Mouse (Mus musculus): Measurements from ENCODE around the gene C5ar2. TPM values are rescaled to one million over a fixed set of nuclear protein-coding genes. Genes with fewer than 3 reads are reported as not detected.

Gene C5ar2
- polyA plus RNA-seq, 1 experiment from 2014 or later, result 1.2 TPM

- no peak overlapping the region for H3K4me3 ChIP-seq (ENCODE audit: low read depth, low read length)
- no peak overlapping the region for H3K4me2 ChIP-seq (ENCODE audit: low read depth, low read length)
- TF ChIP-seq EP300 (IDR thresholded peaks at IDR 0.05; ENCODE audit: low read depth), result no peak
- TF ChIP-seq CTCF (IDR thresholded peaks at IDR 0.05; ENCODE audit: low read depth), result no peak
- WGBS (ENCODE audit: insufficient replicate concordance), result 79% methylated on average over 11 of the region's 11 CpGs
- ATAC-seq (no peak), DNase-seq (no peak)
- no peak overlapping the region for H3K9ac ChIP-seq (replicated peaks)
- no peaks in the 10 kb centered on the region for H3K9me3 ChIP-seq (ENCODE audit: low read length)
- no peaks in the 10 kb centered on the region for H3K4me1 ChIP-seq (ENCODE audit: insufficient read depth)
- no peaks in the 10 kb centered on the region for H3K27me3 ChIP-seq (ENCODE audit: insufficient read depth, low read length)
- no peak overlapping the region for H3K27ac ChIP-seq (ENCODE audit: low read depth)
- H3K36me3 ChIP-seq (replicated peaks; ENCODE audit: insufficient read depth, low read length), result peaks cover 20% of the 10 kb centered on the region
Observed at GRCm38 (mm10) chr7:16198540-16198939, 45.4 kb downstream of the C5ar2 start.

- H3K36me3 ChIP-seq (replicated peaks; ENCODE audit: insufficient read depth, low read length), result peaks cover 13% of the 10 kb centered on the region
Observed at GRCm38 (mm10) chr7:16197166-16197565, 46.8 kb downstream of the C5ar2 start.

GRCm38 (mm10) chr7:16196616-16197015 lies 47.3 kb downstream of the C5ar2 start:
- H3K9me3 ChIP-seq (ENCODE audit: low read length), result no peaks in the 10 kb centered on the region
- TF ChIP-seq CTCF (IDR thresholded peaks at IDR 0.05; ENCODE audit: low read depth) (no peak), EP300 (IDR thresholded peaks at IDR 0.05; ENCODE audit: low read depth) (no peak)
- ATAC-seq, result no peak
- no peaks in the 10 kb centered on the region for H3K4me1 ChIP-seq (ENCODE audit: insufficient read depth)
- H3K9ac ChIP-seq (replicated peaks), result no peak overlapping the region
- H3K27me3 ChIP-seq (ENCODE audit: insufficient read depth, low read length), result no peaks in the 10 kb centered on the region
- no peak overlapping the region for H3K4me2 ChIP-seq (ENCODE audit: low read depth, low read length)
- no peak overlapping the region for H3K27ac ChIP-seq (ENCODE audit: low read depth)
- no peak overlapping the region for H3K4me3 ChIP-seq (ENCODE audit: low read depth, low read length)
- peaks cover 13% of the 10 kb centered on the region for H3K36me3 ChIP-seq (replicated peaks; ENCODE audit: insufficient read depth, low read length)
- no peak for DNase-seq
- 73% methylated on average over 6 of the region's 6 CpGs for WGBS (ENCODE audit: insufficient replicate concordance)

More at GRCm38 (mm10) chr7:16197166-16197565, 46.8 kb downstream of the C5ar2 start:
- Histone ChIP-seq H3K9me3 (ENCODE audit: low read length) (no peaks in the 10 kb centered on the region), H3K4me1 (ENCODE audit: insufficient read depth) (no peaks in the 10 kb centered on the region), H3K4me3 (ENCODE audit: low read depth, low read length) (no peak overlapping the region), H3K27ac (ENCODE audit: low read depth) (no peak overlapping the region), H3K27me3 (ENCODE audit: insufficient read depth, low read length) (no peaks in the 10 kb centered on the region), H3K4me2 (ENCODE audit: low read depth, low read length) (no peak overlapping the region), H3K9ac (replicated peaks) (no peak overlapping the region)
- TF ChIP-seq CTCF (IDR thresholded peaks at IDR 0.05; ENCODE audit: low read depth), result no peak
- no peak for TF ChIP-seq EP300 (IDR thresholded peaks at IDR 0.05; ENCODE audit: low read depth)
- DNase-seq (no peak), ATAC-seq (no peak)
- 70% methylated on average over 5 of the region's 5 CpGs for WGBS (ENCODE audit: insufficient replicate concordance)

GRCm38 (mm10) chr7:16193702-16194101 lies 50.3 kb downstream of the C5ar2 start:
- Histone ChIP-seq H3K27me3 (ENCODE audit: insufficient read depth, low read length) (no peaks in the 10 kb centered on the region), H3K27ac (ENCODE audit: low read depth) (no peak overlapping the region), H3K4me2 (ENCODE audit: low read depth, low read length) (no peak overlapping the region), H3K4me1 (ENCODE audit: insufficient read depth) (no peaks in the 10 kb centered on the region), H3K9ac (replicated peaks) (no peak overlapping the region), H3K9me3 (ENCODE audit: low read length) (no peaks in the 10 kb centered on the region), H3K4me3 (ENCODE audit: low read depth, low read length) (no peak overlapping the region), H3K36me3 (replicated peaks; ENCODE audit: insufficient read depth, low read length) (peaks cover 5% of the 10 kb centered on the region; the same call in 1 of the 2 replicates)
- DNase-seq (no peak), ATAC-seq (no peak)
- WGBS (ENCODE audit: insufficient replicate concordance), result 17% methylated on average over 3 of the region's 3 CpGs
- TF ChIP-seq EP300 (IDR thresholded peaks at IDR 0.05; ENCODE audit: low read depth) (no peak), CTCF (IDR thresholded peaks at IDR 0.05; ENCODE audit: low read depth) (no peak)

DNA sequence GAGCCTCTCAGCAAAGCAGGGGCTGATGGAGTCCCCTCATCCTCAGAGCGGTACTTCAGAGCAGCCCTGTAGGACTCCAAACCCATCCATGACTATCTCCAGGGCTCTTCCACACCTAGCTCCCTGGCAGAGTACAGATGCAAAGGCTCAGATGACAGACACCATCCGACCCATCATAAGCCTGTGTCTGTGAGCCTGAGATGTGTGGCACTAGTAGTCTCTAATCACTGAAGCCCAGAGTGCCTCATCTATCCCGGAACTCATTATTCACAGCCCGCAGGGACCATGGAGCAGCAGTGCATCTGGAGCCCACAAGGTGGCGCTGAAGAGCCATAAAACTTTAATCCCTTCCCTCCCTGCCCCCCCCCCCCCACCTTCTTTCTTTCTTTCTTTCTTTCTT lies 51.6 kb downstream of the C5ar2 start:
- Histone ChIP-seq H3K4me3 (ENCODE audit: low read depth, low read length) (no peak overlapping the region), H3K36me3 (replicated peaks; ENCODE audit: insufficient read depth, low read length) (no peaks in the 10 kb centered on the region; the same call in 1 of the 2 replicates), H3K27ac (ENCODE audit: low read depth) (no peak overlapping the region), H3K9ac (replicated peaks) (no peak overlapping the region), H3K27me3 (ENCODE audit: insufficient read depth, low read length) (no peaks in the 10 kb centered on the region), H3K4me2 (ENCODE audit: low read depth, low read length) (no peak overlapping the region), H3K9me3 (ENCODE audit: low read length) (no peaks in the 10 kb centered on the region), H3K4me1 (ENCODE audit: insufficient read depth) (no peaks in the 10 kb centered on the region)
- ATAC-seq (peak; percentile 73), DNase-seq (peak; percentile 82)
- TF ChIP-seq CTCF (IDR thresholded peaks at IDR 0.05; ENCODE audit: low read depth), result peak; percentile 79
- no peak for TF ChIP-seq EP300 (IDR thresholded peaks at IDR 0.05; ENCODE audit: low read depth)
- WGBS (ENCODE audit: insufficient replicate concordance), result 15% methylated on average over 5 of the region's 5 CpGs

DNA sequence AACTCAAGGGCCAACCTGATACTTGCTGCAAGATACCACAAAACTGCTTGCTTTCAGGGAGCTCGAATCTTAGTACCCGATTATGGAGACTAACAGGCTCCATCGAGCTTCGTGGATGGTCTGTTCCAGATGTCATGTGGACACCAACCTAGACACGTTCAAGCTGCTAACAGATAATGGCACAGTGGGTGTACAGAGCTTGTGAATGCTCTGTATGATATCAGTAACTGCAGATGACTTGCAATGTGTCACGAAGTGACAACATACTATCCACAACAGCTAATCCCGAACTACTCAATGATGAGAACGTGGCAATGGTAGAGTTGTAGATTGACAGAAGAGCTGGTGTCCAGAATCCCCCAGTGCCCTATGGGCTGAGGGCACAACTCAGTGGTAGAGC lies 56.5 kb downstream of the C5ar2 start:
- peak; percentile 79 for ATAC-seq

More for the DNA sequence above, 56.5 kb downstream of the C5ar2 start:
- no peak overlapping the region for H3K9ac ChIP-seq (replicated peaks)
- DNase-seq, result no peak
- no peak overlapping the region for H3K4me3 ChIP-seq (ENCODE audit: low read depth, low read length)
- H3K4me2 ChIP-seq (ENCODE audit: low read depth, low read length), result no peak overlapping the region
- H3K9me3 ChIP-seq (ENCODE audit: low read length), result no peaks in the 10 kb centered on the region
- H3K27ac ChIP-seq (ENCODE audit: low read depth), result no peak overlapping the region
- H3K4me1 ChIP-seq (ENCODE audit: insufficient read depth), result no peaks in the 10 kb centered on the region
- no peaks in the 10 kb centered on the region for H3K36me3 ChIP-seq (replicated peaks; ENCODE audit: insufficient read depth, low read length)
- TF ChIP-seq EP300 (IDR thresholded peaks at IDR 0.05; ENCODE audit: low read depth) (peak; percentile 43; the same call in 1 of the 2 replicates), CTCF (IDR thresholded peaks at IDR 0.05; ENCODE audit: low read depth) (no peak)
- no peaks in the 10 kb centered on the region; the same call in 1 of the 2 replicates for H3K27me3 ChIP-seq (ENCODE audit: insufficient read depth, low read length)
- WGBS (ENCODE audit: insufficient replicate concordance), result 48% methylated on average over 8 of the region's 8 CpGs

Other genes starting within 250 kb of the C5ar2 start
- 0.95 and 1.0 TPM in 2 replicates for gene Bicra, start 196.2 kb downstream of the C5ar2 start, polyA plus RNA-seq (2015; fragmentation: Nextera tagmentation; extraction: Ambion mirVana)
- not detected in 2 replicates for gene Zfp541, start 182.3 kb downstream of the C5ar2 start, polyA plus RNA-seq (2015; fragmentation: Nextera tagmentation; extraction: Ambion mirVana)
- 96.6 and 105 TPM in 2 replicates for gene Napa, start 145.7 kb downstream of the C5ar2 start, polyA plus RNA-seq (2015; fragmentation: Nextera tagmentation; extraction: Ambion mirVana)
- gene Kptn, start 124.3 kb downstream of the C5ar2 start, polyA plus RNA-seq (2015; fragmentation: Nextera tagmentation; extraction: Ambion mirVana), result 6.5 and 7.5 TPM in 2 replicates
- not detected in 2 replicates for gene Slc8a2, start 114.3 kb downstream of the C5ar2 start, polyA plus RNA-seq (2015; fragmentation: Nextera tagmentation; extraction: Ambion mirVana)
- 1.9 and 2.0 TPM in 2 replicates for gene Meis3, start 69.1 kb downstream of the C5ar2 start, polyA plus RNA-seq (2015; fragmentation: Nextera tagmentation; extraction: Ambion mirVana)
- 3.6 and 3.9 TPM in 2 replicates for gene Dhx34, start 22.1 kb downstream of the C5ar2 start, polyA plus RNA-seq (2015; fragmentation: Nextera tagmentation; extraction: Ambion mirVana)
- 5.5 and 6.9 TPM in 2 replicates for gene C5ar1, start 15.4 kb upstream of the C5ar2 start, polyA plus RNA-seq (2015; fragmentation: Nextera tagmentation; extraction: Ambion mirVana)
- gene Inafm1, start 29.5 kb upstream of the C5ar2 start, polyA plus RNA-seq (2015; fragmentation: Nextera tagmentation; extraction: Ambion mirVana), result 7.5 and 8.4 TPM in 2 replicates
- 5.7 and 8.8 TPM in 2 replicates for gene Ccdc9, start 42.6 kb upstream of the C5ar2 start, polyA plus RNA-seq (2015; fragmentation: Nextera tagmentation; extraction: Ambion mirVana)
- gene Bbc3, start 64.2 kb upstream of the C5ar2 start, polyA plus RNA-seq (2015; fragmentation: Nextera tagmentation; extraction: Ambion mirVana), result 3.7 and 4.1 TPM in 2 replicates
- gene Sae1, start 143.7 kb upstream of the C5ar2 start, polyA plus RNA-seq (2015; fragmentation: Nextera tagmentation; extraction: Ambion mirVana), result 48.3 and 51.9 TPM in 2 replicates
- gene Zc3h4, start 156.8 kb upstream of the C5ar2 start, polyA plus RNA-seq (2015; fragmentation: Nextera tagmentation; extraction: Ambion mirVana), result 4.7 and 5.2 TPM in 2 replicates
- gene Tmem160, start 208.6 kb upstream of the C5ar2 start, polyA plus RNA-seq (2015; fragmentation: Nextera tagmentation; extraction: Ambion mirVana), result 38.7 and 43.0 TPM in 2 replicates
- gene Npas1, start 233.6 kb upstream of the C5ar2 start, polyA plus RNA-seq (2015; fragmentation: Nextera tagmentation; extraction: Ambion mirVana), result 0.07 and 0.11 TPM in 2 replicates